Mouse (Mus musculus): ENCODE data around the gene Babam2. TPM values are rescaled to one million over a fixed set of nuclear protein-coding genes. Genes with fewer than 3 reads are reported as not detected.

Gene Babam2
- total and polyA plus RNA-seq, 3 experiments: 25.2 to 32.9 (median 28.4) TPM

DNA sequence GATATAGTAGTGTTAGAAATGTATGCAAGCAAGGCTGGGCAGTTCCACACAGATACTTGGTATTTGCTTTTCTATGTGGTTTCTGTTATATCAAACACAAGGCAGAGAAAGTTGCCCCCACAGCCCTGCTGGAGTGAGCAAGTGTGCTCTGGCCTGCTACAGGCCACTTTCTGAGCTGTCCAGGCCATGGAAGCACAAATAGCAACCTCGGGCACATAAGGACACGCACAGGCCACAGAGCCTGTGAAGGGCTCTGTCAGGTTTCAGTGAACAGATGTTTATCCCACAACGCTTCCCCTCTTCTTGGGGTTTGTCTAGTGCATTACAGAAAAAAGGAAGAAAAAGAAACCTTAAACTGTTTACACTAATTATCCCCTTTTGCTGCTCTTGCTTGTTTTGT lies 236.9 kb downstream of the Babam2 start:
- Histone ChIP-seq H3K4me3 (no peak overlapping the region), H3K36me3 (ENCODE audit: control insufficient read depth, insufficient read depth, low read length) (no peaks in the 10 kb centered on the region), H3K79me2 (replicated peaks; ENCODE audit: control insufficient read depth, insufficient read depth, low read length) (no peaks in the 10 kb centered on the region), H3K27ac (peak overlapping the region; percentile 73), H3K27me3 (ENCODE audit: control insufficient read depth, insufficient read depth, low read length) (no peaks in the 10 kb centered on the region), H3K9ac (ENCODE audit: low read depth, low read length) (no peak overlapping the region), H3K4me1 (ENCODE audit: control insufficient read depth, insufficient read depth, low read length) (peaks cover 6% of the 10 kb centered on the region)
- intact Hi-C loops (cut with DNase I): no loop called here
- peak in 1 of 2 experiments; percentile 33 for DNase-seq
- 0 out of 2 replicates have a peak, but pooled peaks have one; percentile 25 for TF ChIP-seq EP300 (IDR thresholded peaks at IDR 0.05; ENCODE audit: insufficient read depth, low read depth, low read length)
- peak; percentile 43; the same call in 1 of the 2 replicates for TF ChIP-seq POLR2A (IDR thresholded peaks at IDR 0.05; ENCODE audit: insufficient read depth, low read depth, low read length)
- TF ChIP-seq CTCF (IDR thresholded peaks at IDR 0.05): no peak
- WGBS: 64% methylated on average over 3 of the region's 3 CpGs

DNA sequence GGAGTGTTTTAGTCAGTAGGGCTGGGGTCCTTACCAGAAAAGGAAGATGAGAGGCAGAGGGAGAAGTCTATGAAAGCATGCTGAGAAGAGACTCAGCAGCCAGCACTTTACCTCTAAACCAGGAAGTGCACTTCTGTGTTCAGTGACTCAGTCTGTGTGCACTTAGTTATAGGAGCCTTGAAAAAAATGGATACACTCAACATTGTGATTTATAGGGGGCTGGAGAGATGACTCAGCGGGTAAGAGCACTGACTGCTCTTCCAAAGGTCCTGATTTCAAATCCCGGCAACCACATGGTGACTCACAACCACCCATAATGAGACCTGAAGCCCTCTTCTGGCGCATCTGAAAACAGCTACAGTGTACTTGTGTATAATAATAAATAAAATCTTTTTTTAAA lies 238.5 kb downstream of the Babam2 start:
- Histone ChIP-seq H3K27me3 (ENCODE audit: control insufficient read depth, insufficient read depth, low read length) (no peaks in the 10 kb centered on the region), H3K79me2 (replicated peaks; ENCODE audit: control insufficient read depth, insufficient read depth, low read length) (no peaks in the 10 kb centered on the region), H3K9ac (ENCODE audit: low read depth, low read length) (no peak overlapping the region), H3K27ac (no peak overlapping the region), H3K4me3 (no peak overlapping the region), H3K36me3 (ENCODE audit: control insufficient read depth, insufficient read depth, low read length) (no peaks in the 10 kb centered on the region), H3K4me1 (ENCODE audit: control insufficient read depth, insufficient read depth, low read length) (peaks cover 6% of the 10 kb centered on the region)
- 94% methylated on average over 3 of the region's 3 CpGs for WGBS
- no peak for DNase-seq
- TF ChIP-seq CTCF (IDR thresholded peaks at IDR 0.05) (no peak), POLR2A (IDR thresholded peaks at IDR 0.05; ENCODE audit: insufficient read depth, low read depth, low read length) (no peak), EP300 (IDR thresholded peaks at IDR 0.05; ENCODE audit: insufficient read depth, low read depth, low read length) (no peak)
- intact Hi-C loops (cut with DNase I): no loop called here

- WGBS: 56% methylated on average over 3 of the region's 3 CpGs
- TF ChIP-seq EP300 (IDR thresholded peaks at IDR 0.05; ENCODE audit: insufficient read depth, low read depth, low read length): no peak
- no peak for TF ChIP-seq CTCF (IDR thresholded peaks at IDR 0.05)
- TF ChIP-seq POLR2A (IDR thresholded peaks at IDR 0.05; ENCODE audit: insufficient read depth, low read depth, low read length): no peak
Measured at GRCm38 (mm10) chr5:31936523-31936922, 239.0 kb downstream of the Babam2 start.

DNA sequence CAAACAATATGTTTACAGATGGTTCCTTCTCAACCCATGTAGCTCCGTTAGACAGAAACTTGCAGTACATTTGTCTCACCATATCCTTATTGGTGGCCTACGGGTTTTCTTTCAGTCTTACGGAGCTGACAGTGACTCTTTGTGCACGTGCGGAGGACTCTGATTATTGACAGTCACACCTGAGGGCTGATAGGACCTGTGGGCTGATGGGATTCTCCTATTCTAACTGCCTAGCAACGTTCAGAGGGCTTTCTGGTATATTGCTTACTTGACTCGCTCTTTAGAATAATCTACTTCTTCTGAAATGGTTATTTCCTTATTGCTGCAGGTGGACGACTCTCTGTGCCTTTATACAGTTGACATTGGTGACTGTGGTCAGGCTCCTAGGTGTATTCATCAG lies 243.4 kb downstream of the Babam2 start:
- intact Hi-C loops (cut with DNase I): no loop called here
- no peak overlapping the region for H3K4me3 ChIP-seq
- H3K4me1 ChIP-seq (ENCODE audit: control insufficient read depth, insufficient read depth, low read length): no peaks in the 10 kb centered on the region; the same call in 1 of the 2 replicates
- no peak for DNase-seq
- no peaks in the 10 kb centered on the region for H3K27me3 ChIP-seq (ENCODE audit: control insufficient read depth, insufficient read depth, low read length)
- H3K27ac ChIP-seq: no peak overlapping the region
- no peaks in the 10 kb centered on the region for H3K36me3 ChIP-seq (ENCODE audit: control insufficient read depth, insufficient read depth, low read length)
- TF ChIP-seq EP300 (IDR thresholded peaks at IDR 0.05; ENCODE audit: insufficient read depth, low read depth, low read length) (no peak), CTCF (IDR thresholded peaks at IDR 0.05) (no peak), POLR2A (IDR thresholded peaks at IDR 0.05; ENCODE audit: insufficient read depth, low read depth, low read length) (no peak)
- WGBS: 93% methylated on average over 8 of the region's 8 CpGs
- H3K79me2 ChIP-seq (replicated peaks; ENCODE audit: control insufficient read depth, insufficient read depth, low read length): no peaks in the 10 kb centered on the region
- no peak overlapping the region for H3K9ac ChIP-seq (ENCODE audit: low read depth, low read length)

More at GRCm38 (mm10) chr5:31936523-31936922, 239.0 kb downstream of the Babam2 start:
- intact Hi-C loops (cut with DNase I): no loop called here
- H3K27ac ChIP-seq: no peak overlapping the region
- no peak overlapping the region for H3K9ac ChIP-seq (ENCODE audit: low read depth, low read length)
- no peaks in the 10 kb centered on the region for H3K79me2 ChIP-seq (replicated peaks; ENCODE audit: control insufficient read depth, insufficient read depth, low read length)
- peaks cover 3% of the 10 kb centered on the region for H3K4me1 ChIP-seq (ENCODE audit: control insufficient read depth, insufficient read depth, low read length)
- H3K36me3 ChIP-seq (ENCODE audit: control insufficient read depth, insufficient read depth, low read length): no peaks in the 10 kb centered on the region
- H3K27me3 ChIP-seq (ENCODE audit: control insufficient read depth, insufficient read depth, low read length): no peaks in the 10 kb centered on the region
- no peak overlapping the region for H3K4me3 ChIP-seq
- DNase-seq: no peak

GRCm38 (mm10) chr5:31947185-31947584 lies 249.7 kb downstream of the Babam2 start:
- DNase-seq: peak in 1 of 2 experiments; percentile 30
- intact Hi-C loops (cut with DNase I): no loop called here
- H3K27me3 ChIP-seq (ENCODE audit: control insufficient read depth, insufficient read depth, low read length): no peaks in the 10 kb centered on the region
- no peak for TF ChIP-seq POLR2A (IDR thresholded peaks at IDR 0.05; ENCODE audit: insufficient read depth, low read depth, low read length)
- TF ChIP-seq CTCF (IDR thresholded peaks at IDR 0.05): peak; percentile 32; the same call in 1 of the 2 replicates
- TF ChIP-seq EP300 (IDR thresholded peaks at IDR 0.05; ENCODE audit: insufficient read depth, low read depth, low read length): 0 out of 2 replicates have a peak, but pooled peaks have one; percentile 24
- H3K4me1 ChIP-seq (ENCODE audit: control insufficient read depth, insufficient read depth, low read length): peaks cover 3% of the 10 kb centered on the region
- no peak overlapping the region for H3K27ac ChIP-seq
- 65% methylated on average over 4 of the region's 4 CpGs for WGBS
- no peak overlapping the region for H3K9ac ChIP-seq (ENCODE audit: low read depth, low read length)
- H3K4me3 ChIP-seq: no peak overlapping the region
- no peaks in the 10 kb centered on the region for H3K79me2 ChIP-seq (replicated peaks; ENCODE audit: control insufficient read depth, insufficient read depth, low read length)
- H3K36me3 ChIP-seq (ENCODE audit: control insufficient read depth, insufficient read depth, low read length): no peaks in the 10 kb centered on the region; the same call in 1 of the 2 replicates

- WGBS: 53% methylated on average over 8 of the region's 8 CpGs
- TF ChIP-seq CTCF (IDR thresholded peaks at IDR 0.05) (no peak), EP300 (IDR thresholded peaks at IDR 0.05; ENCODE audit: insufficient read depth, low read depth, low read length) (no peak), POLR2A (IDR thresholded peaks at IDR 0.05; ENCODE audit: insufficient read depth, low read depth, low read length) (no peak)
Measured at GRCm38 (mm10) chr5:31949389-31949788, 251.9 kb downstream of the Babam2 start.

More at GRCm38 (mm10) chr5:31949389-31949788, 251.9 kb downstream of the Babam2 start:
- DNase-seq: no peak
- Histone ChIP-seq H3K27me3 (ENCODE audit: control insufficient read depth, insufficient read depth, low read length) (no peaks in the 10 kb centered on the region), H3K79me2 (replicated peaks; ENCODE audit: control insufficient read depth, insufficient read depth, low read length) (no peaks in the 10 kb centered on the region), H3K9ac (ENCODE audit: low read depth, low read length) (no peak overlapping the region), H3K4me1 (ENCODE audit: control insufficient read depth, insufficient read depth, low read length) (peaks cover 3% of the 10 kb centered on the region), H3K4me3 (no peak overlapping the region), H3K36me3 (ENCODE audit: control insufficient read depth, insufficient read depth, low read length) (no peaks in the 10 kb centered on the region; the same call in 1 of the 2 replicates), H3K27ac (no peak overlapping the region)
- intact Hi-C loops (cut with DNase I): no loop called here
